Mouse (Mus musculus) thymus, postnatal 0 days (tissue): ENCODE measurements around the gene Gm9048. TPM values are rescaled to one million over a fixed set of nuclear protein-coding genes. Genes with fewer than 3 reads are reported as not detected.
"Not testable (repeated sequence)": the region's sequence is repeated elsewhere in the genome, so short reads cannot be mapped to it uniquely, and the experiment has no call there.

ENCODE experiments used
- DNase-seq: peaks from one replicate; pipeline ENCODE4 v3.0.0-alpha.2; 2015; ENCODE audit warnings: low spot score
- polyA plus RNA-seq: library from polyadenylated mRNA; unstranded; fragments of >200 nt; fragmentation: Nextera tagmentation; extraction: Ambion mirVana; gene quantifications from 2 replicates; pipeline ENCODE4 v1.2.1, GENCODE M21; 2015

Gene Gm9048
- not detected in 2 replicates for polyA plus RNA-seq

GRCm38 (mm10) chr10:118348579-118348978, at the start of gene Gm9048:
Gene Gm9048, minus strand, starts transcription at chr10:118348679.
- DNase-seq: not testable (repeated sequence)

DNA sequence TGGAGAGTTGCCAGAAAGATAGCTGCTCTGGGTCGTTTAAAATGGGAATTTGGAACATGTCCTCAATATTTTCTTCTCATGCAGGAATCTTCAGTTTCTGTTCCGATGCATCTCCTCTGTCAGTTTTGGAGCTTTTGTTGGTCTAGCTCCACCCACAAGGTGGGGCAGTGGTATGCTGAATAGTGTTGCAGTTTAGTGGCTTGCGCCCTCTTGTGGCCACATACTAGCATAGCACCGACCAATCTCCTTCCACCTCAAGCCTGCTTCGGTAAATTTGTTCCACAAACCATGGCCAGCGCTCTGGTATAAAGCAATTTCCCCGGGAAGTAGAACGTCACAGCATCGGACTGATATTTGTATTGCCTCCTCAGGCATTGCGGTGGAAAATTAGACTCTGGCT, 22.0 kb upstream of the Gm9048 start:
- DNase-seq: peak; percentile 88

DNA sequence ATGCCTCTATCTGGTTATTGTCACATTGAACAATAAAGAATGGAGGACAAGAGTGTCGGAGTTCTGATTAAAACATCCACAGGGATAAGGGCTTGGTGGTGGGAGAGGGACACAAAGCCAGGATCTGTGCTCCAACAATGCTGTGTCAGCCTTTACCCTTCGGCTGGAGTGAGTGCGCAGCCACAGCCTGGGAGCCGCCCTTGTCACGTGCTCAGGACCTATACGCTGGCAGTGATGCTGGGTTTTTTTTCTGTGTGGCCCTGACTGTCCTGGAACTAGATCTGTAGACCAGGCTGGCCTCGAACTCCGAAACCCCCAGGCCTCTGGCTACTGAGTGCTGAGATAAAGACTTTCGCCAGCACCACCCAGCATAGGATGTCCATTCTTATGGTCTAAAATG, 21.0 kb upstream of the Gm9048 start:
- no peak for DNase-seq

DNA sequence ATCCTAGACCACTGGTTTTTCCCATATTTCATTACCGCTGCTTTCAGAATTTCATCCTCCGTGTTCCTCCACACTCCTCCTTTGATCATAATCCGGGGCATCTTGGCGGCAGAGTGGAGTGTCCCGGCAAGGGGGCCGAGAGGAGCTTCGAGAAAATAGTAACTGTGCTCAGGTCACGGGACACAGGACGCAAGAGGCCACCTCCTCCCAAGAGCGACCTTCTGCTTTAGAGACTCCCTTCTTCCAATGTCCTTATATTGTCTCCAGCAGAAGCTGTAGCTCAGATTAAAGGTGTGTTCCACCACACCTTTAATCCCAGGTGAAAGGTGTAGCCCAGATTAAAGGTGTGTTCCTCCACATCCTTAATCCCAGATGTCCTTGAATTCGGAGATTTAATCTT, 5.5 kb upstream of the Gm9048 start, which contains the start of gene Gm9049:
TSS of gene Gm9049 (minus strand) at position 101 of the 400 bp plus-strand sequence.
- not testable (repeated sequence) for DNase-seq

DNA sequence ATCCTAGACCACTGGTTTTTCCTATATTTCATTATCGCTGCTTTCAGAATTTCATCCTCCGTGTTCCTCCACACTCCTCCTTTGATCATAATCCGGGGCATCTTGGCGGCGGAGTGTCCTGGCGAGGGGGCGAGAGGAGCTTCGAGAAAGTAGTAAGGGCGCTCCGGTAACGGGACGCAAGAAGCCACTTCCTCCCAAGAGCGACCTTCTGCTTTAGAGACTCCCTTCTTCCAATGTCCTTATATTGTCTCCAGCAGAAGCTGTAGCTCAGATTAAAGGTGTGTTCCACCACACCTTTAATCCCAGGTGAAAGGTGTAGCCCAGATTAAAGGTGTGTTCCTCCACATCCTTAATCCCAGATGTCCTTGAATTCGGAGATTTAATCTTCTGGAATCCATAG, 5.3 kb downstream of the Gm9048 start, which contains the start of gene Gm9046:
TSS of gene Gm9046 (minus strand) at position 101 of the 400 bp plus-strand sequence.
- DNase-seq: not testable (repeated sequence)

DNA sequence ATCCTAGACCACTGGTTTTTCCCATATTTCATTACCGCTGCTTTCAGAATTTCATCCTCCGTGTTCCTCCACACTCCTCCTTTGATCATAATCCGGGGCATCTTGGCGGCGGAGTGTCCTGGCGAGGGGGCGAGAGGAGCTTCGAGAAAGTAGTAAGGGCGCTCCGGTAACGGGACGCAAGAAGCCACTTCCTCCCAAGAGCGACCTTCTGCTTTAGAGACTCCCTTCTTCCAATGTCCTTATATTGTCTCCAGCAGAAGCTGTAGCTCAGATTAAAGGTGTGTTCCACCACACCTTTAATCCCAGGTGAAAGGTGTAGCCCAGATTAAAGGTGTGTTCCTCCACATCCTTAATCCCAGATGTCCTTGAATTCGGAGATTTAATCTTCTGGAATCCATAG, 10.7 kb downstream of the Gm9048 start, which contains the start of gene Gm9045:
TSS of gene Gm9045 (minus strand) at position 101 of the 400 bp plus-strand sequence.
- DNase-seq: not testable (repeated sequence)

- DNase-seq: not testable (repeated sequence)
Measured at GRCm38 (mm10) chr10:118332308-118332707, 16.2 kb downstream of the Gm9048 start, which contains the start of gene Gm9044. Gene Gm9044, minus strand, starts transcription at chr10:118332408.

DNA sequence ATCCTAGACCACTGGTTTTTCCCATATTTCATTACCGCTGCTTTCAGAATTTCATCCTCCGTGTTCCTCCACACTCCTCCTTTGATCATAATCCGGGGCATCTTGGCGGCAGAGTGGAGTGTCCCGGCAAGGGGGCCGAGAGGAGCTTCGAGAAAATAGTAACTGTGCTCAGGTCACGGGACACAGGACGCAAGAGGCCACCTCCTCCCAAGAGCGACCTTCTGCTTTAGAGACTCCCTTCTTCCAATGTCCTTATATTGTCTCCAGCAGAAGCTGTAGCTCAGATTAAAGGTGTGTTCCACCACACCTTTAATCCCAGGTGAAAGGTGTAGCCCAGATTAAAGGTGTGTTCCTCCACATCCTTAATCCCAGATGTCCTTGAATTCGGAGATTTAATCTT, 21.6 kb downstream of the Gm9048 start, which contains the start of gene Gm9040:
TSS of gene Gm9040 (minus strand) at position 101 of the 400 bp plus-strand sequence.
- DNase-seq: not testable (repeated sequence)

DNA sequence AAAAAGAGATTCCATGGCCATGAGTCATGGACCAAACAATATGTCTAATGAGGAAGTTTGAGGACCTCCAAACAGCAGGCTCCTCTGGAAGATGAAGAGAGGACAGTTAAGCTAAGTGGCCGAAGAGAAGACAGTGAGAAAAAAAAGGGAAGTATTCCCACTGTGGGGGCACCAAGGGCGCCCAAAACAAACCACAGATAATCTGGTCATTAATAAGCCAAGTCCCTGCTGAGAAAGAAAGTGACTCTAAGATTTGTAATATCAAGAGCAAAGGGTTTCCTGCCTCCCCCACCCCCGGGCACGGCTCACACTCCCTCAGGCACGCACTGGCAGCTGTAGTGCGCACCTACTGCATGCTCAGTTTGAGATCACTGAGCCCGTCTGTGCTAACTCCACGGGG, 29.5 kb downstream of the Gm9048 start:
- DNase-seq: no peak

- DNase-seq: not testable (repeated sequence)
Measured at GRCm38 (mm10) chr10:118302133-118302532, 46.3 kb downstream of the Gm9048 start.

Other genes with a start within 250 kb of the Gm9048 start
- gene Mdm1, start 206.9 kb downstream of the Gm9048 start, polyA plus RNA-seq: 32.8 and 34.7 TPM in 2 replicates
- 0.47 and 0.66 TPM in 2 replicates for gene Il22, start 143.7 kb downstream of the Gm9048 start, polyA plus RNA-seq
- 0.10 TPM in 1 of 2 replicates, not detected in the other for gene Gm32717, start 107.9 kb downstream of the Gm9048 start, polyA plus RNA-seq
- gene Gm32802, start 90.0 kb downstream of the Gm9048 start, polyA plus RNA-seq: 0.10 TPM in 1 of 2 replicates, not detected in the other
- gene Iltifb, start 53.6 kb downstream of the Gm9048 start, polyA plus RNA-seq: not detected in 2 replicates
- gene Gm9040, start 21.7 kb downstream of the Gm9048 start, polyA plus RNA-seq: not detected in 2 replicates
- not detected in 2 replicates for gene Gm9044, start 16.3 kb downstream of the Gm9048 start, polyA plus RNA-seq
- 0.07 and 0.13 TPM in 2 replicates for gene Gm9045, start 10.8 kb downstream of the Gm9048 start, polyA plus RNA-seq
- gene Gm9046, start 5.4 kb downstream of the Gm9048 start, polyA plus RNA-seq: not detected in 2 replicates
- 0.07 and 0.13 TPM in 2 replicates for gene Gm9049, start 5.4 kb upstream of the Gm9048 start, polyA plus RNA-seq
- 0.55 and 0.86 TPM in 2 replicates for gene Ifng, start 92.4 kb upstream of the Gm9048 start, polyA plus RNA-seq